Mouse (Mus musculus) adrenal gland, postnatal 25 days (tissue): ENCODE results near the gene Camta2. TPM values are rescaled to one million over a fixed set of nuclear protein-coding genes. Genes with fewer than 3 reads are reported as not detected.
A peak's percentile ranks its signal among the peaks of the same experiment; 100 is the strongest.

ENCODE experiments used
- DNase-seq: peaks from one replicate; pipeline ENCODE4 v3.0.0; 2021; ENCODE audit warnings: mixed read lengths
- total RNA-seq: library from RNA; stranded (reverse); gene quantifications from 2 replicates; pipeline ENCODE4 v1.2.3, GENCODE M21; 2021

Gene Camta2
- total RNA-seq, 1 experiment from 2014 or later, result 51.3 TPM

GRCm38 (mm10) chr11:70663101-70663500, 24.8 kb downstream of the Camta2 start:
- no peak for DNase-seq

- DNase-seq, result no peak
Observed at GRCm38 (mm10) chr11:70660571-70660970, 27.3 kb downstream of the Camta2 start.

GRCm38 (mm10) chr11:70658942-70659341, 29.0 kb downstream of the Camta2 start:
- DNase-seq, result no peak

GRCm38 (mm10) chr11:70658521-70658920, 29.4 kb downstream of the Camta2 start:
- DNase-seq, result no peak

- no peak for DNase-seq
Observed at GRCm38 (mm10) chr11:70657991-70658390, 29.9 kb downstream of the Camta2 start.

GRCm38 (mm10) chr11:70657573-70657972, 30.3 kb downstream of the Camta2 start:
- DNase-seq, result no peak

GRCm38 (mm10) chr11:70656964-70657363, 30.9 kb downstream of the Camta2 start, which contains the start of gene Eno3:
Gene Eno3, plus strand, starts transcription at chr11:70657202.
- DNase-seq, result no peak

- peak; percentile 52 for DNase-seq
Observed at GRCm38 (mm10) chr11:70656456-70656927, 31.4 kb downstream of the Camta2 start.

GRCm38 (mm10) chr11:70655571-70656455, 32.1 kb downstream of the Camta2 start:
- peak; percentile 70 for DNase-seq

- DNase-seq, result peak; percentile 88
Observed at GRCm38 (mm10) chr11:70654923-70655570, 32.9 kb downstream of the Camta2 start.

- peak; percentile 87 for DNase-seq
Observed at GRCm38 (mm10) chr11:70654198-70654922, 33.5 kb downstream of the Camta2 start, which contains the start of gene Pfn1. Gene Pfn1, minus strand, starts transcription at chr11:70654644.

GRCm38 (mm10) chr11:70653345-70654197, 34.3 kb downstream of the Camta2 start:
- DNase-seq, result peak; percentile 77

- DNase-seq, result no peak
Observed at GRCm38 (mm10) chr11:70652884-70653344, 35.0 kb downstream of the Camta2 start.

- no peak for DNase-seq
Observed at GRCm38 (mm10) chr11:70652029-70652883, 35.6 kb downstream of the Camta2 start.

- DNase-seq, result peak; percentile 57
Observed at GRCm38 (mm10) chr11:70651391-70651790, 36.5 kb downstream of the Camta2 start.

GRCm38 (mm10) chr11:70650322-70651175, 37.4 kb downstream of the Camta2 start:
- DNase-seq, result no peak

GRCm38 (mm10) chr11:70649185-70649734, 38.6 kb downstream of the Camta2 start:
- DNase-seq, result no peak

- no peak for DNase-seq
Observed at GRCm38 (mm10) chr11:70648512-70648911, 39.4 kb downstream of the Camta2 start.
